Mouse (Mus musculus) ES-E14 (cell line): ENCODE data around the gene Map4.

Source experiments
- CHD2 ChIP-seq: IDR thresholded peaks from 2 replicates; pipeline ENCODE4 v1.6.1; 2014; ENCODE audit warnings: mild to moderate bottlenecking, low read depth, low read length, inconsistent platforms
- MAFK ChIP-seq: IDR thresholded peaks from 2 replicates; pipeline ENCODE4 v1.6.1; 2014; ENCODE audit warnings: mild to moderate bottlenecking, low read depth, low read length, inconsistent platforms; ENCODE audit not compliant: insufficient read depth

GRCm38 (mm10) chr9:109907774-109908465 is 23.3 kb upstream of the Map4 start:
- TF ChIP-seq MAFK = no peak
- TF ChIP-seq CHD2 = no peak
